Mouse (Mus musculus): ENCODE results near the gene Hoxc8. TPM values are rescaled to one million over a fixed set of nuclear protein-coding genes. Genes with fewer than 3 reads are reported as not detected.

Hoxc8 gene
- polyA plus RNA-seq, 1 experiment from 2014 or later, result 6.0 TPM

- peaks cover 86% of the 10 kb centered on the region for H3K4me1 ChIP-seq
- no peaks in the 10 kb centered on the region for H3K36me3 ChIP-seq
- WGBS, result under 1% methylated on average over 19 of the region's 19 CpGs
- H3K27ac ChIP-seq, result peak within 1 kb of the TSS; percentile 94
- peak within 1 kb of the TSS; percentile 56 for H3K4me3 ChIP-seq
- peaks cover 98% of the 10 kb centered on the region for H3K27me3 ChIP-seq (ENCODE audit: low read depth, poor library complexity, severe bottlenecking)
- H3K9me3 ChIP-seq (replicated peaks), result no peaks in the 10 kb centered on the region
- peak; percentile 76 for DNase-seq (ENCODE audit: low spot score)
Observed at GRCm38 (mm10) chr15:102997939-102998355, 7.5 kb downstream of the Hoxc8 start, which contains the start of gene Hoxc6. Gene Hoxc6, plus strand, starts transcription at chr15:102998257.

GRCm38 (mm10) chr15:102998608-102999182 lies 8.3 kb downstream of the Hoxc8 start:
- 1% methylated on average over 19 of the region's 19 CpGs for WGBS
- DNase-seq (ENCODE audit: low spot score), result no peak
- no peaks in the 10 kb centered on the region for H3K9me3 ChIP-seq (replicated peaks)
- H3K36me3 ChIP-seq, result no peaks in the 10 kb centered on the region
- peaks cover 99% of the 10 kb centered on the region for H3K27me3 ChIP-seq (ENCODE audit: low read depth, poor library complexity, severe bottlenecking)
- peaks cover 89% of the 10 kb centered on the region for H3K4me1 ChIP-seq
- H3K4me3 ChIP-seq, result peak overlapping the region; percentile 56
- H3K27ac ChIP-seq, result peak overlapping the region; percentile 94

- WGBS, result under 1% methylated on average over 33 of the region's 33 CpGs
- Histone ChIP-seq H3K27me3 (ENCODE audit: low read depth, poor library complexity, severe bottlenecking) (peaks cover 99% of the 10 kb centered on the region), H3K4me3 (peak overlapping the region; percentile 56), H3K4me1 (peaks cover 95% of the 10 kb centered on the region), H3K9me3 (replicated peaks) (no peaks in the 10 kb centered on the region), H3K36me3 (no peaks in the 10 kb centered on the region), H3K27ac (peak overlapping the region; percentile 94)
- peak; percentile 91 for DNase-seq (ENCODE audit: low spot score)
Observed at GRCm38 (mm10) chr15:102999183-102999831, 8.9 kb downstream of the Hoxc8 start.

- Histone ChIP-seq H3K4me3 (peak overlapping the region; percentile 56), H3K4me1 (peaks cover 99% of the 10 kb centered on the region), H3K36me3 (no peaks in the 10 kb centered on the region), H3K9me3 (replicated peaks) (no peaks in the 10 kb centered on the region), H3K27me3 (ENCODE audit: low read depth, poor library complexity, severe bottlenecking) (peaks cover 99% of the 10 kb centered on the region), H3K27ac (peak overlapping the region; percentile 94)
- DNase-seq (ENCODE audit: low spot score), result peak; percentile 79
- WGBS, result under 1% methylated on average over 11 of the region's 11 CpGs
Observed at GRCm38 (mm10) chr15:102999955-103000354, 9.5 kb downstream of the Hoxc8 start.

GRCm38 (mm10) chr15:103000501-103000901 lies 10.1 kb downstream of the Hoxc8 start:
- peak overlapping the region; percentile 56 for H3K4me3 ChIP-seq
- peaks cover 99% of the 10 kb centered on the region for H3K4me1 ChIP-seq
- peaks cover 99% of the 10 kb centered on the region for H3K27me3 ChIP-seq (ENCODE audit: low read depth, poor library complexity, severe bottlenecking)
- H3K27ac ChIP-seq, result peak overlapping the region; percentile 94
- H3K9me3 ChIP-seq (replicated peaks), result no peaks in the 10 kb centered on the region
- no peaks in the 10 kb centered on the region for H3K36me3 ChIP-seq
- WGBS, result under 1% methylated on average over 24 of the region's 24 CpGs
- peak; percentile 77 for DNase-seq (ENCODE audit: low spot score)

GRCm38 (mm10) chr15:103001370-103001769 lies 11.0 kb downstream of the Hoxc8 start:
- Histone ChIP-seq H3K4me1 (peaks cover 99% of the 10 kb centered on the region), H3K27ac (peak overlapping the region; percentile 94), H3K36me3 (no peaks in the 10 kb centered on the region), H3K9me3 (replicated peaks) (no peaks in the 10 kb centered on the region), H3K4me3 (peak overlapping the region; percentile 56), H3K27me3 (ENCODE audit: low read depth, poor library complexity, severe bottlenecking) (peaks cover 99% of the 10 kb centered on the region)
- no peak for DNase-seq (ENCODE audit: low spot score)
- WGBS, result 40% methylated on average over 2 of the region's 2 CpGs

- DNase-seq (ENCODE audit: low spot score), result no peak
- Histone ChIP-seq H3K27me3 (ENCODE audit: low read depth, poor library complexity, severe bottlenecking) (peaks cover 98% of the 10 kb centered on the region), H3K36me3 (no peaks in the 10 kb centered on the region), H3K4me3 (peak overlapping the region; percentile 56), H3K27ac (peak overlapping the region; percentile 94), H3K9me3 (replicated peaks) (no peaks in the 10 kb centered on the region), H3K4me1 (peaks cover 99% of the 10 kb centered on the region)
- 6% methylated on average over 4 of the region's 4 CpGs for WGBS
Observed at GRCm38 (mm10) chr15:103002156-103002555, 11.7 kb downstream of the Hoxc8 start.

- peaks cover 99% of the 10 kb centered on the region for H3K4me1 ChIP-seq
- peaks cover 98% of the 10 kb centered on the region for H3K27me3 ChIP-seq (ENCODE audit: low read depth, poor library complexity, severe bottlenecking)
- 6% methylated on average over 13 of the region's 13 CpGs for WGBS
- no peaks in the 10 kb centered on the region for H3K36me3 ChIP-seq
- DNase-seq (ENCODE audit: low spot score), result no peak
- H3K4me3 ChIP-seq, result peak overlapping the region; percentile 56
- peak overlapping the region; percentile 94 for H3K27ac ChIP-seq
- no peaks in the 10 kb centered on the region for H3K9me3 ChIP-seq (replicated peaks)
Observed at GRCm38 (mm10) chr15:103002821-103003448, 12.5 kb downstream of the Hoxc8 start.

GRCm38 (mm10) chr15:103005308-103005707 lies 14.9 kb downstream of the Hoxc8 start:
- H3K27ac ChIP-seq, result peak overlapping the region; percentile 83
- no peaks in the 10 kb centered on the region for H3K9me3 ChIP-seq (replicated peaks)
- peaks cover 99% of the 10 kb centered on the region for H3K27me3 ChIP-seq (ENCODE audit: low read depth, poor library complexity, severe bottlenecking)
- WGBS, result under 1% methylated on average over 17 of the region's 17 CpGs
- no peaks in the 10 kb centered on the region for H3K36me3 ChIP-seq
- H3K4me1 ChIP-seq, result peaks cover 99% of the 10 kb centered on the region
- H3K4me3 ChIP-seq, result peak overlapping the region; percentile 38
- no peak for DNase-seq (ENCODE audit: low spot score)

- H3K27me3 ChIP-seq (ENCODE audit: low read depth, poor library complexity, severe bottlenecking), result peaks cover 99% of the 10 kb centered on the region
- DNase-seq (ENCODE audit: low spot score), result no peak
- H3K27ac ChIP-seq, result peak overlapping the region; percentile 83
- H3K4me1 ChIP-seq, result peaks cover 99% of the 10 kb centered on the region
- no peaks in the 10 kb centered on the region for H3K36me3 ChIP-seq
- H3K4me3 ChIP-seq, result peak overlapping the region; percentile 38
- 2% methylated on average over 5 of the region's 5 CpGs for WGBS
- H3K9me3 ChIP-seq (replicated peaks), result no peaks in the 10 kb centered on the region
Observed at GRCm38 (mm10) chr15:103005797-103006196, 15.4 kb downstream of the Hoxc8 start.

GRCm38 (mm10) chr15:103006326-103006725 lies 15.9 kb downstream of the Hoxc8 start:
- Histone ChIP-seq H3K27ac (peak overlapping the region; percentile 83), H3K9me3 (replicated peaks) (no peaks in the 10 kb centered on the region), H3K4me3 (peak overlapping the region; percentile 38; the same call in 1 of the 2 replicates), H3K36me3 (no peaks in the 10 kb centered on the region; the same call in 1 of the 2 replicates), H3K4me1 (peaks cover 99% of the 10 kb centered on the region), H3K27me3 (ENCODE audit: low read depth, poor library complexity, severe bottlenecking) (peaks cover 99% of the 10 kb centered on the region)
- no peak for DNase-seq (ENCODE audit: low spot score)
- 5% methylated on average over 1 of the region's 1 CpGs for WGBS

- Histone ChIP-seq H3K4me3 (peak overlapping the region; percentile 51), H3K36me3 (no peaks in the 10 kb centered on the region; the same call in 1 of the 2 replicates), H3K4me1 (peaks cover 98% of the 10 kb centered on the region), H3K27me3 (ENCODE audit: low read depth, poor library complexity, severe bottlenecking) (peaks cover 97% of the 10 kb centered on the region), H3K9me3 (replicated peaks) (no peaks in the 10 kb centered on the region), H3K27ac (peak overlapping the region; percentile 90)
- DNase-seq (ENCODE audit: low spot score), result no peak
- WGBS, result under 1% methylated on average over 27 of the region's 27 CpGs
Observed at GRCm38 (mm10) chr15:103009265-103010111, 19.1 kb downstream of the Hoxc8 start.
